Mouse (Mus musculus) bone marrow macrophage, adult 2 months (primary cell): Measurements from ENCODE around the gene Apba1.

ENCODE experiments used
- CTCF ChIP-seq: IDR thresholded peaks from 2 replicates; pipeline ENCODE4 v1.5.1; 2012; ENCODE audit warnings: low read depth, mild to moderate bottlenecking, low read length, moderate library complexity
- POLR2A ChIP-seq: IDR thresholded peaks from 2 replicates; pipeline ENCODE4 v1.6.1; 2012; ENCODE audit warnings: mild to moderate bottlenecking, low read depth, low read length, borderline replicate concordance

DNA sequence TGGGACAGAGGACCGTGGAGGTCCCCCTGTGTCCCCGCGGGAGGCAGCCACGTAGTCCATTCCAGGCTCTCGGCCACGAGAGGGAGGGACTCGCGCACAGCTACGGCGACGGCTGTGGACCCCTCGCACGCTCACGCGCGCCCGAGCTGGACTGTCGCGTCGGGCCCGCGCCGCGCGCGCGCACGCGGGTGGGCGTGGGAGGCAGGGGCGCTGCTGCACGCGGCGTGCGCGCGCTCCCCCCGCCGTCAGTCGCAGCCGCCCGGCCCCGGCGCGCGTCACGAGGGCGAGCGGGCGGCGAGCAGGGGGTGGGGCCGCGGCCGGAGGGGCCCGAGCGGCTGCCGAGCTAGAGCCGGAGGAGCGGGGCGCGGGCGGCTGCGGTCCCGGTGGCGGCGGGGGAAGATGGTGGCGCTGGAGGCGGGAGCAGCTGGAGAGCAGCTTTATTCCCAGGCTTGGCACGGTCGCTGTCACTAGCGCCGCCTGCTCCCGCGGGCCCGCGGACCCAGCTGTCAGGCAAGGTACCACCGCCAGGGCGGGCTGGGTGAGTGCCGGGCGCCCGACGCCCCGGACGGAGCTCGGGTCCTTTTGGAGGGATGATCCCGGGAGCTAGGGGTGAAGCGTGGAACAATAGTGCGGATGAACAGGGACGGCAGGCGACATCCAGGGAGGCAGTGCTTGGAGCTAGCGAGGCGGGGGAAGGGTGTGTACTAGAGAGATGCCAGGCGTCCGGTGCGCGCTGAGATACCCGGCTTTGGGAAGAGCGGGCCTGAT is at the start of gene Apba1:
- TF ChIP-seq CTCF (no peak), POLR2A (no peak)
